Mouse (Mus musculus): ENCODE measurements around the gene Foxb2.

GRCm38 (mm10) chr19:16873221-16873861 lies at the start of gene Foxb2:
- TF ChIP-seq POLR2A (IDR thresholded peaks at IDR 0.05; ENCODE audit: borderline replicate concordance, low read depth, low read length) (no peak), CTCF (IDR thresholded peaks at IDR 0.05; ENCODE audit: low read depth, low read length) (no peak)

All from bone marrow macrophage, adult 2 months (primary cell).